Mouse (Mus musculus) frontal cortex, adult (tissue): ENCODE measurements around the gene Abcc8.

ENCODE experiments used
- ATAC-seq: cut with Nextera tagmentation; 2 replicates; pipeline ENCODE4 v1.9.2; 2017; ENCODE audit warnings: mild to moderate bottlenecking, moderate library complexity, mixed read lengths; ENCODE audit not compliant: low TSS enrichment

Gene Abcc8

DNA sequence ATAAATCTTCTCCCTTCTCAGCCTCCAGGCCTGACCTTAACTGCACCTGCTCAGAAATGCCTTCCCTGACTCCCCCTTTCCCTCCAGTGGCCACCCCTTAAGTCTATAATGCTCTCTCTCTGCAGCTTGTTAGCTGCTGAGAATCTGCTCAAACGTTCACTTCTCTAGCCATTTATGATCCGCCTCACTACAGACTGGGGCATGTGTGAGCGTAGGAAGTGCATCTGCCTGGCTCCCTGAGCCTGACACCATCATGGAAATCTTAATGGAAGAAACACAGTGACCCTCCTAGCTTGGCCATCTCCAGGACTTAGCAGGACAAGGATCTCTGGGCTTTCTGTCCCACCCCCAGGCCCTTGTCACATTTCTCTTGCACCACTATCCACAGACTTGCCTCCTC lies 69.8 kb downstream of the Abcc8 start:
- peak; percentile 74 for ATAC-seq

DNA sequence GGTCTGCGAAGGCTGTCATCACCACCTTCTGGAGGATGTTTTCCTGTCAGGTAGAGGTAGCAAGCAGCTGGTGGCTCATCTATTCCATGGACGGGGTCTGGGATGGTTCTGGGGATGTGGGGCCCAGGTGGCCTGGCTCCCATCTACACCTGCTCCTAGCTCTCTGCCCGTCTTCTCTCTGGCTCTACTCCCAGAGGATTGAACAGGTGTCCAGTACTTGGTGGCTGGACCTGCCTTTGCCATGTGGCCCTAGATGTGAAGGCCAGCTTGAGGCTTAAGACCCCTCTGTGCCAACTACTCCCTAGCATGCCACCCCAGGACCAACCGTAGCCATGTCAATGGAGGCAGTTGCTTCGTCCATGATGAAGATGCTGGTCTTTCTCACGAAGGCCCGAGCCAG lies 74.3 kb downstream of the Abcc8 start:
- ATAC-seq, result no peak

DNA sequence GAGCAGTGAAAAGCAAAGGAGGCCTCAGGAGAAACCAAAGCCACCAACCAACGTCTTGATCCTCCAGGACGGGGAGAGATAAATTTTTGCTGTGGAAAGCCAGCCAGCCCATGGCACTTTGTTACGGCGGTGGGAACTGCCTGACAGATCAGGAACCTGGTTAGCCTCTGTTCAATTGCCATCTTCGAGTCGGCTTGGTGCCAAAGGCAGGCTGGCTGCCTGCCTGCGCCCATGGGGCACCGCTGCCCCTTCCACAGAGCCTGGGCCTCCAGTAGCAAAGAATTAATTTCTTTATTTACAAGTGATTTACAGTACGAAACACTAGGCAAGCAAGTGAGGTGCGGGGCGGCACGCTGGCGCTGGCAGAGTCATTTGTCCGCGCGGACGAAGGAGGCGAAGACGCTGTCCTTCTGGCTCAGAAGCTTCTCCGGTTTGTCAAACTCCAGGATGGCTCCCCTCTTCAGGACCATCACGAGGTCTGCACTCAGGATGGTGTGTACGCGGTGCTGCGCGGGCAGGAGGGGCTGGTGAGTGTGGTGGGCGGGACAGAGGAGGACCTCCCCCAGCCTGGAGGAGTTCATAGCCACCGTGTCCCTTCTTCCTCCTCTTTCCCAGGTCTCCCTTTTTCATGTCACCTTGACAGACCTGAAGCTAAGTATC lies 75.4 kb downstream of the Abcc8 start:
- ATAC-seq, result no peak

DNA sequence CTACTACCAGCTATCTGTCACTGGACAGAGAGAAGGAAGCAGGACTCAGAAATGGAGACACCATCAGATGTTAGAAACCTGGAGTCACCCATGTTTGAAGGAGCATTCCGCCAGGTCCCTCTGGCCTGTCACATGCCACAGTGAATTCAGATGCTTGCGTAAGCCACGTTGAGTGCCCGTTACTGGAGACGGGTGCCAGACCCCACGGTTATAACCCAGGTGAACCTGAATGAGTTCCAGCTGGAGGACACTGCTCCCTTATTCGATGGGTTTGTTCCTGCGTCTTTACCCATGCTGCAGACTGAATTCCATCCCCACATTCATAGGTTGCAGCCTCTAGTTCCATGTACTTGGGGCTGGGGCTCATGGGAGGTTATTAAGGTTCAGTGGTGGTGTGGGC lies 76.1 kb downstream of the Abcc8 start:
- no peak for ATAC-seq

DNA sequence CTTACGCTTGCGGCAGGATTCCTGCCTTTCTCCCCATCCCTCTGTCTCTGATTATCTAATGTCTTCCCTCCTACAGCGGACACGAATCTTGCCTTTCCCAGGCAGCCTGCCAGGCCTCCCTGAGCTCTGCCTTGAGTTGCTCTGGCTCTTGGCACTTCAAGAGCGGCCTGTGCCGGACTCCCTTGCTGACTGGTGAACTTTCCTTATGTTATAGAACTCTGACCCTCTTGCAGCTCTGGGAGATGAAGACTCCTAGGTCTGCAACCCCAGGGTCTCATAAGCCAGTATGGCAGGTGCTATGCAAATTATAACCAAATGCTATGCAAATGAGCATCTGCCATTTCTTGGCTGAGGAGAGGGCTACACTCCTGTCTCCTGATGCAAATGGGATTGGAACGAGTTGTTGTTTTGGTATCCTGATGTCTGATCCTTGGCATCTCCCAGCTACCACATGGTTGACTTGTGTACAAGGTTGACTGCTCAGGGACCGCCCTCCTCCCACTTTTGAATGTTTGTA lies 76.7 kb downstream of the Abcc8 start:
- ATAC-seq, result peak; percentile 58

- ATAC-seq, result peak; percentile 5; the same call in 1 of the 2 replicates
Observed at GRCm38 (mm10) chr7:46100563-46100962, 79.3 kb downstream of the Abcc8 start, which contains the start of gene Kcnj11. Gene Kcnj11 (minus strand): TSS chr7:46100764.

- no peak for ATAC-seq
Observed at GRCm38 (mm10) chr7:46099682-46100081, 80.2 kb downstream of the Abcc8 start.

DNA sequence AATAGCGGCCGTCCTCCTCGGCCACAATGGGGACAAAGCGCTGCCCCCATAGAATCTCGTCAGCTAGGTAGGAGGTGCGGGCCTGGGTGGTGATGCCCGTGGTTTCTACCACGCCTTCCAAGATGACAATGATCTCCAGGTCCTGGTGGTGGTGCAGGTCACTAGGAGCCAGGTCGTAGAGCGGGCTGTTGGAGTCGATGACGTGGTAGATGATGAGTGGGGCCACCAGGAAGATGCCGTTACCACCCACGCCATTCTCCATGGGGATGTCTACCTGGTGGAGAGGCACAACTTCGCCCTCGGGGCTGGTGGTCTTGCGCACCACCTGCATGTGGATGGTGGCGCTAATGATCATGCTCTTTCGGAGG lies 80.9 kb downstream of the Abcc8 start:
- ATAC-seq, result no peak

DNA sequence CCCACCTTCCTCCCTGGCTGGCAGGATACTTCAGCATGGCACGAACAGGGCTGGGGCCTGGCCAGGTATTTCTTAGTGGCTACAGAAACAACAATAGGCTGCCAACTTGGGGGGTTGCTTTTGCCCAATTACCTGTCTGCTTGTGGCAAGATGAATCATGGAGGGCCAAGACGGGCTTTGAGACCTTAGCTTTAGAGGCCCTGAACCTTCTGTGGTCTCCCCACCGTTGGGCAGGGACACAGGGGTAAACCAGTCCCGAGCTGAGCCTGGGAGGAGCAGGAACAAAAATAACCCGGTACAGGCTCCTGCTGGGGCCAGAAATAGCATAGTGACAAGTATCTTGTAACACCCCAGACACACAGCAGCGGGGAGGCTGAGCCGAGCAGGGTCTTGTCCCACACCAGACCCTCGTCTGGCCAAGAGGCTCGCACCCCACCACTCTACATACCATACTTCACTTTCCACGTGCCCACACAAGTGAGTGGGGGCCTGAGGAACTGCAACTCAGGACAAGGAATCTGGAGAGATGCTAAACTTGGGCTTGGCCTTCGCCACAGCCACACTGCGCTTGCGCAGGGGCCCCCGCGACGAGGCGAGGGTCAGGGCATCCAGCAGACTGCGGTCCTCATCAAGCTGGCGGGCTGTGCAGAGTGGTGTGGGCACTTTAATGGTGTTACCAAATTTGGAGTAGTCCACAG lies 81.5 kb downstream of the Abcc8 start:
- peak; percentile 51; the same call in 1 of the 2 replicates for ATAC-seq

- ATAC-seq, result no peak
Observed at GRCm38 (mm10) chr7:46097319-46097783, 82.5 kb downstream of the Abcc8 start.

GRCm38 (mm10) chr7:46096136-46096535 lies 83.7 kb downstream of the Abcc8 start:
- ATAC-seq, result peak; percentile 36

GRCm38 (mm10) chr7:46092803-46093202 lies 87.0 kb downstream of the Abcc8 start:
- no peak for ATAC-seq

GRCm38 (mm10) chr7:46088241-46088640 lies 91.6 kb downstream of the Abcc8 start:
- ATAC-seq, result no peak

DNA sequence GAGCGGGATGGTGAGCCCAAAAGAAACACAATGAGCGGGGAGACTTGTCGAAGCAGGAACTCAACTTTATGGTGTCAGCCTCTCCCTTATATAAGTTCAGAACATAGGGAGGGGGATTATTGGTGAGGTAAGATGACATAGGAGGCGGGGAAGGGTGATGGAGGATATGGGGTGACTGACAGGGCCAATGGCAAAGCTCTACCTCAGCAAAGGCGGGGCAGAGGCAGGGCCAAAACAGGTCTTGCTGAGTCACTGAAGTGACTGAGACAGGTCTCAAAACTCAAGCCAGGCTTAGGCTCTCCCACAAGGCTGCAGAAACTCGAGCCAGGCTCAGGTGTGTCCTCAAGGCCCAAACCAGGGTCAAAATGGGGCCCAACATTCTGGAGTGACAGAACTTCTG lies 93.5 kb downstream of the Abcc8 start:
- no peak for ATAC-seq

DNA sequence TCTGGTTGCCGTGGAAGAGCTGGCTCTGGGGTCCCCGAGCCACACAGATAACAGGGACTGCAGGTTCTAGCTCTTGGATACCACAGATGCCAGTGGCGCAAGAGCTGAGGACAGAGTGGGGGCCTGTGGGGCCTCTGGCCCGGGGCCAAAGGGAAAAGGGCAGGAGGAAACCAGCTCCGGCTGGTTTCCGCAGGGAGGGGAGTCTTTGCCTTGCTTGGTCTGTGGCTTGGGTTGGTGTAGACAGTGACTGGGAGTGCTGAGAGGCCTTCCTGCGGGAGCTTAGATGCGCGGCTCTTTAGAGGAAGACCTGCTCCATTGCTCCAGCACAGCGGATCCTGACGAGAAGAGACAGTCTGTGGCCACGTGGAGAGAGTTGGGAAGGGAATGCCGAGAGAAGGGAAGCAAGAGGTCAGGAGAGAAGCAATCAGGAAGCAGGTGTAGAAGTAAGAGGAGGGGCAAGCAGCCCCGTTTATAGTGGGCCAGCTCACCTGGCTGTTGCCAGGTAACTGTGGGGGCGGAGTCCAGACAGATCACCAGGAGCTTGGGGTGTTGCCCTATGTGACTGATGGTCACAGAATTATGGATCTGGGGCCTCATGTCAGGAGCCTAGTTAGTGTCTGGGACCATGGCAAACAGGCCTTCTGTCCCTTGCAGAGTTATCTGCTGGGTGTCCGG lies 94.9 kb downstream of the Abcc8 start:
- ATAC-seq, result no peak

- no peak for ATAC-seq
Observed at GRCm38 (mm10) chr7:46084024-46084423, 95.8 kb downstream of the Abcc8 start.

DNA sequence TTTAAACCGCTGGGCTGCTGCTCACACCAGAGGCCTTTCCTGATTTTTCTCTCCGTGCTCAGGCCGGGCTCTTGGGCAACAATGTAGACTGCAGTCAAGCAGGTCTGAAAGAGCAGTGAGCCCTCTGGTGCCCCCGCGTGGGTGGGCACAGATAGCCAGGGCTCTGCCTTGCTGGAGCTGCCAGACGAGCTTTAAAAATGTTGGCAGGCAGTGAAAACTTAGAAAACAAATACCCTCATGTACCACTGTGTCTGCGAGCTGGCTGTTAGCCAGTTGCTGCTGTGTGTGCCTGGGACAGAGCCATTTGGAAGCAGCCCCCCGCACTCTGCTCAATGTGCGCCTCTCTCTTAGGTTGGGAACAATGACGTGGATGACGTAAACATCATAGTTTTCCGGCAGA lies 102.2 kb downstream of the Abcc8 start:
- ATAC-seq, result no peak

- ATAC-seq, result no peak
Observed at GRCm38 (mm10) chr7:46076844-46077243, 103.0 kb downstream of the Abcc8 start.

GRCm38 (mm10) chr7:46068831-46069230 lies 111.0 kb downstream of the Abcc8 start:
- ATAC-seq, result no peak

DNA sequence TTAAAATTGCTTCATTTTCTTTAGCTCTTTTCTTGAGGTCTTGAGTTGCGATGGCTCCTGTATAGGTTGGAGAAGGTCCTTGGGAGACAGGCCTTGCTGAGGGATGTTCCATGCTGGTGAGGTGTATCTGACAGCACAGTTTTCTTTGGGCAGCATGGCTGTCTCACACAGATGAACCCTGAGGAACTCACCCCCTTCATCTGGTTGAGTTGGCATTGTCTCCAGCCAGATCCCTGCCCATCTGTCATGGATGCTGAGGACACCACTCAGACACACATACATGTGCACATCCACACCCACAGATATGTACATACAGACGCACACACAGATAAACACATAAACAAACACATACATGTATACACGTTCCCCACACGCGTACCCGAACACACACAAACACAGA lies 116.5 kb downstream of the Abcc8 start:
- ATAC-seq, result no peak

DNA sequence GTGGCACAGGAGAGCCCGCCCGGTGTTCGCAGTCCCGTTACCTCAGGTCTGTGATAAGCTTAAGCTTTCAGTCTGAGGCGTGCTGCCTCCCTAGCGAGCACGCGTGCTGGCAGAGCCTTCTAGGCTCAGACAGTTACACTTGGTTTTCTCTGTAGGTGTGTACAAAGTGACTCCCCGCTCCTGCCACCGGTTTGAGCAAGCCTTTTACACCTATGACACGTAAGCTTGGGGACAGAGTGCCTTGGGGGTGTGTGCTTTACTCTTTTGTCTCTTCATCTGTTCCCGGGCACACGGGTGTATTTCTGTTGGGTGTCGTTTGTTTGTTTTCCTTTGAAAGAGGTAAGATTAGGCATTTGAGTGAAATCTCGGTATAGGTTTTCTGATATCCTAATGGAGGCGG lies 118.2 kb downstream of the Abcc8 start:
- no peak for ATAC-seq

DNA sequence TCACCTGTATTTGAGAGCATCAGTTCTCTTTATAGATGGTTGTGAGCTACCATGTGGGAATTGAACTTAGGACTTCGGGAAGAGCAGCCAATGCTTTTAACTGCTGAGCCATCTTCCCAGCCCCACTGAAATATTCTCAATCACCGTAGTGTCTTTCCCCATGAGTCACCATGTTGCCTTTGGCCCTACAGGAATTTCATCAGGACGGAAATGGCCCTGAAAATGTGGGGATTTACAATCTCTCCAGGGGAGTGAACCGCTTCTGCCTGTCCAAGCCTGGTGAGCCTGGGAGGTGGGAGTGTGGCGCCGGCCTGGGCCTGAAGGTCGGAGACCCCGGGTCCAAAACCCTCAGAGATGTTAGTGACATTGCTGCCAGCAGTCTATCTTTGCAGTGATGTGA lies 119.1 kb downstream of the Abcc8 start:
- ATAC-seq, result no peak

- ATAC-seq, result no peak
Observed at GRCm38 (mm10) chr7:46058882-46059281, 121.0 kb downstream of the Abcc8 start.
